Mouse (Mus musculus) kidney, embryonic 14.5 days (tissue): ENCODE results near the gene Mrpl23. TPM values are rescaled to one million over a fixed set of nuclear protein-coding genes. Genes with fewer than 3 reads are reported as not detected.

Source experiments
- ATAC-seq: fragments of 200-750 bp; cut with Nextera tagmentation; 2 replicates; pipeline ENCODE4 v1.8.0; 2017; ENCODE audit warnings: moderate number of reproducible peaks, mild to moderate bottlenecking, moderate TSS enrichment, moderate library complexity; ENCODE audit not compliant: low FRiP score, low TSS enrichment
- H3K27ac ChIP-seq: fragments of 300-500 bp; sonication (generic); 2 replicates; pipeline ENCODE4 v1.5.1; 2014; ENCODE audit warnings: low read depth, mild to moderate bottlenecking, low read length, moderate library complexity, mixed read lengths
- H3K27me3 ChIP-seq: fragments of 300-500 bp; sonication (generic); 2 replicates; pipeline ENCODE4 v1.6.1; 2014; ENCODE audit warnings: mild to moderate bottlenecking, low read length; ENCODE audit not compliant: control insufficient read depth, insufficient read depth
- H3K36me3 ChIP-seq: fragments of 300-500 bp; sonication (generic); 2 replicates; pipeline ENCODE4 v1.6.1; 2014; ENCODE audit warnings: low read length, mixed read lengths; ENCODE audit not compliant: control insufficient read depth, insufficient read depth
- H3K4me1 ChIP-seq: fragments of 300-500 bp; sonication (generic); 2 replicates; pipeline ENCODE4 v1.6.1; 2014; ENCODE audit warnings: low read length, mixed read lengths; ENCODE audit not compliant: control insufficient read depth, insufficient read depth
- H3K4me2 ChIP-seq: fragments of 300-500 bp; sonication (generic); replicated peaks from 2 replicates; pipeline ENCODE4 v1.6.1; 2014; ENCODE audit warnings: low read depth, mild to moderate bottlenecking, low read length
- H3K4me3 ChIP-seq: fragments of 300-500 bp; sonication (generic); 2 replicates; pipeline ENCODE4 v1.5.1; 2014; ENCODE audit warnings: mild to moderate bottlenecking, low read length
- H3K9ac ChIP-seq: fragments of 300-500 bp; sonication (generic); 2 replicates; pipeline ENCODE4 v1.6.1; 2014; ENCODE audit warnings: low read depth, mild to moderate bottlenecking, low read length, moderate library complexity
- H3K9me3 ChIP-seq: fragments of 300-500 bp; sonication (generic); 2 replicates; pipeline ENCODE4 v1.6.1; 2016; ENCODE audit warnings: low read length; ENCODE audit not compliant: control insufficient read depth
- WGBS: fragments of 180-500 bp; shearing (Covaris S2); extraction: QIAGEN DNeasy Blood & Tissue Kit; methylation state at CpG from one replicate; pipeline ENCODE4 v1.1.7; 2014; 5-methylcytosine and 5-hydroxymethylcytosine counted together
- polyA plus RNA-seq: library from polyadenylated mRNA; unstranded; fragments of >200 nt; fragmentation: Nextera tagmentation; extraction: Ambion mirVana; gene quantifications from 2 replicates; pipeline ENCODE4 v1.2.1, GENCODE M21; 2014

Gene Mrpl23
- polyA plus RNA-seq, 1 experiment from 2014 or later, result 33.4 TPM

- Histone ChIP-seq H3K4me1 (peaks cover 75% of the 10 kb centered on the region), H3K27ac (peak overlapping the region; percentile 91), H3K36me3 (peaks cover 8% of the 10 kb centered on the region; the same call in 1 of the 2 replicates), H3K27me3 (no peaks in the 10 kb centered on the region), H3K4me3 (no peak overlapping the region), H3K9me3 (no peaks in the 10 kb centered on the region), H3K9ac (peak overlapping the region; percentile 37; the same call in 1 of the 2 replicates), H3K4me2 (no peak overlapping the region)
- WGBS, result 20% methylated on average over 7 of the region's 7 CpGs
- ATAC-seq, result no peak
Observed at GRCm38 (mm10) chr7:142572343-142572742, 39.9 kb downstream of the Mrpl23 start.

- no peak overlapping the region; the same call in 1 of the 2 replicates for H3K4me2 ChIP-seq
- no peak overlapping the region for H3K4me3 ChIP-seq
- WGBS, result 3% methylated on average over 6 of the region's 6 CpGs
- H3K9ac ChIP-seq, result peak overlapping the region; percentile 37
- no peak for ATAC-seq
- no peaks in the 10 kb centered on the region for H3K9me3 ChIP-seq
- H3K36me3 ChIP-seq, result peaks cover 8% of the 10 kb centered on the region; the same call in 1 of the 2 replicates
- peak overlapping the region; percentile 91 for H3K27ac ChIP-seq
- no peaks in the 10 kb centered on the region for H3K27me3 ChIP-seq
- H3K4me1 ChIP-seq, result peaks cover 72% of the 10 kb centered on the region
Observed at GRCm38 (mm10) chr7:142572992-142573391, 40.5 kb downstream of the Mrpl23 start.

- Histone ChIP-seq H3K27me3 (no peaks in the 10 kb centered on the region), H3K4me1 (peaks cover 67% of the 10 kb centered on the region), H3K4me3 (no peak overlapping the region), H3K4me2 (no peak overlapping the region), H3K9ac (no peak overlapping the region), H3K27ac (peak overlapping the region; percentile 91; the same call in 1 of the 2 replicates), H3K9me3 (no peaks in the 10 kb centered on the region), H3K36me3 (peaks cover 8% of the 10 kb centered on the region; the same call in 1 of the 2 replicates)
- 67% methylated on average over 3 of the region's 3 CpGs for WGBS
- no peak for ATAC-seq
Observed at GRCm38 (mm10) chr7:142574155-142574660, 41.7 kb downstream of the Mrpl23 start.

- 48% methylated on average over 9 of the region's 9 CpGs for WGBS
- peaks cover 60% of the 10 kb centered on the region for H3K4me1 ChIP-seq
- peaks cover 8% of the 10 kb centered on the region; the same call in 1 of the 2 replicates for H3K36me3 ChIP-seq
- no peak for ATAC-seq
- no peak overlapping the region for H3K4me2 ChIP-seq
- H3K9ac ChIP-seq, result no peak overlapping the region
- H3K27ac ChIP-seq, result peak overlapping the region; percentile 91; the same call in 1 of the 2 replicates
- no peaks in the 10 kb centered on the region for H3K27me3 ChIP-seq
- no peak overlapping the region for H3K4me3 ChIP-seq
- peaks cover 2% of the 10 kb centered on the region; the same call in 1 of the 2 replicates for H3K9me3 ChIP-seq
Observed at GRCm38 (mm10) chr7:142574826-142575351, 42.4 kb downstream of the Mrpl23 start.

- Histone ChIP-seq H3K4me3 (peak overlapping the region; percentile 53), H3K36me3 (peaks cover 8% of the 10 kb centered on the region; the same call in 1 of the 2 replicates), H3K4me1 (peaks cover 56% of the 10 kb centered on the region), H3K27ac (peak overlapping the region; percentile 89), H3K4me2 (peak overlapping the region; percentile 61), H3K9me3 (peaks cover 5% of the 10 kb centered on the region; the same call in 1 of the 2 replicates), H3K9ac (peak overlapping the region; percentile 79; the same call in 1 of the 2 replicates), H3K27me3 (no peaks in the 10 kb centered on the region)
- WGBS, result 78% methylated on average over 12 of the region's 12 CpGs
- ATAC-seq, result no peak
Observed at GRCm38 (mm10) chr7:142575491-142575890, 43.0 kb downstream of the Mrpl23 start.

- H3K36me3 ChIP-seq, result peaks cover 8% of the 10 kb centered on the region; the same call in 1 of the 2 replicates
- H3K4me3 ChIP-seq, result peak overlapping the region; percentile 53
- peak overlapping the region; percentile 79 for H3K9ac ChIP-seq
- H3K4me1 ChIP-seq, result peaks cover 51% of the 10 kb centered on the region
- H3K4me2 ChIP-seq, result peak overlapping the region; percentile 61
- ATAC-seq, result no peak
- H3K27ac ChIP-seq, result peak overlapping the region; percentile 89
- peaks cover 8% of the 10 kb centered on the region; the same call in 1 of the 2 replicates for H3K9me3 ChIP-seq
- WGBS, result 75% methylated on average over 5 of the region's 5 CpGs
- H3K27me3 ChIP-seq, result no peaks in the 10 kb centered on the region
Observed at GRCm38 (mm10) chr7:142575971-142576370, 43.5 kb downstream of the Mrpl23 start.

GRCm38 (mm10) chr7:142576472-142577326, 44.2 kb downstream of the Mrpl23 start:
- 55% methylated on average over 25 of the region's 25 CpGs for WGBS
- Histone ChIP-seq H3K27ac (peak overlapping the region; percentile 89), H3K4me2 (peak overlapping the region; percentile 61), H3K4me1 (peaks cover 43% of the 10 kb centered on the region), H3K27me3 (no peaks in the 10 kb centered on the region), H3K9me3 (peaks cover 11% of the 10 kb centered on the region), H3K36me3 (peaks cover 8% of the 10 kb centered on the region; the same call in 1 of the 2 replicates), H3K9ac (peak overlapping the region; percentile 79), H3K4me3 (peak overlapping the region; percentile 53)
- no peak for ATAC-seq

GRCm38 (mm10) chr7:142577806-142578423, 45.4 kb downstream of the Mrpl23 start:
- Histone ChIP-seq H3K27ac (peak overlapping the region; percentile 89), H3K4me1 (peaks cover 31% of the 10 kb centered on the region), H3K27me3 (no peaks in the 10 kb centered on the region), H3K9ac (peak overlapping the region; percentile 79), H3K4me2 (peak overlapping the region; percentile 61), H3K4me3 (peak overlapping the region; percentile 53), H3K9me3 (peaks cover 11% of the 10 kb centered on the region), H3K36me3 (peaks cover 8% of the 10 kb centered on the region; the same call in 1 of the 2 replicates)
- 46% methylated on average over 26 of the region's 26 CpGs for WGBS
- ATAC-seq, result peak; percentile 74
